Mouse (Mus musculus): ENCODE results near the gene 2210407C18Rik. TPM values are rescaled to one million over a fixed set of nuclear protein-coding genes. Genes with fewer than 3 reads are reported as not detected.

The 2210407C18Rik gene
- not detected in 2 replicates for polyA plus RNA-seq (2021; fragmentation: Nextera tagmentation)
- long read RNA-seq, experiment 1 = 0 reads
- long read RNA-seq, experiment 2 = 0 reads

DNA sequence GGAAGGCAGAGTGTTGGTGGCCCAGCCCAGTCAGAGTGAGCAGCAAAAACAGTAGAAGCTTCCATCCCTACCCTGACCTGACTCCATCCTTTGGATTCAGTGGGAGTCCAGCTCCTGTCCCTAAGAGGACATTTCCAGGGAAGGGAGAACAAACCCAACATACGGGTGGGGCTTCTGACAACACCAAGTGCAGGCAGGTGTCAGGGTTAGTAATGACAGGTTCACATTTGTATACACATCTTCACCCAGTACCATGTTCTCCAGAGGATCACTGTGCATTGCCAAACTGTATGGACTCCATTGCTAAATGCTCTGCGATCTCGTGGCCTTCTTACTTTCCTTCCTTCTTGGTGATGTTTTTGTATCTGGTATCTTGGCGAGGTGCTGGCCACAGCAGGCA lies at the start of gene 2210407C18Rik:
TSS of gene 2210407C18Rik (minus strand) at position 101 of the 400 bp plus-strand sequence.

DNA sequence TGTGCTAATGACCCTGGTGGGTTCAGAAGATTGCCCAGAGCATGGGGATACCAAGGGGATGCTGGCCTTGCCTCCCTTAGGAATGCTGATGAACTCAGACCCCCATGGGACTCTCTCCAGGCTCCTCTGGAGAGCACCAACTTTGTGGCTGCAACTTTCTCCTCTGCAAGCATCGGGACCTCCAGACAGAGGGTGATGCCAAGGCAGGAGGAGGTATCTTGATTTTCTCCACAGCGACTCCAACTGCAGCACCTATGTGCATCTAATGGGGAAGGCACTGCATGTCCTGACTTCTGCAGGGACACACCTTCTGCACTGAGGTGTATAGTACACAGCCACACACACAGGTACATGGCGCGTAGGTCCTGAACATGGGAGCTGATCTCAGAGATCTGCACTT lies 42.7 kb upstream of the 2210407C18Rik start, which contains the start of gene Olfr322:
TSS of gene Olfr322 (plus strand) at position 187 of the 400 bp plus-strand sequence.

DNA sequence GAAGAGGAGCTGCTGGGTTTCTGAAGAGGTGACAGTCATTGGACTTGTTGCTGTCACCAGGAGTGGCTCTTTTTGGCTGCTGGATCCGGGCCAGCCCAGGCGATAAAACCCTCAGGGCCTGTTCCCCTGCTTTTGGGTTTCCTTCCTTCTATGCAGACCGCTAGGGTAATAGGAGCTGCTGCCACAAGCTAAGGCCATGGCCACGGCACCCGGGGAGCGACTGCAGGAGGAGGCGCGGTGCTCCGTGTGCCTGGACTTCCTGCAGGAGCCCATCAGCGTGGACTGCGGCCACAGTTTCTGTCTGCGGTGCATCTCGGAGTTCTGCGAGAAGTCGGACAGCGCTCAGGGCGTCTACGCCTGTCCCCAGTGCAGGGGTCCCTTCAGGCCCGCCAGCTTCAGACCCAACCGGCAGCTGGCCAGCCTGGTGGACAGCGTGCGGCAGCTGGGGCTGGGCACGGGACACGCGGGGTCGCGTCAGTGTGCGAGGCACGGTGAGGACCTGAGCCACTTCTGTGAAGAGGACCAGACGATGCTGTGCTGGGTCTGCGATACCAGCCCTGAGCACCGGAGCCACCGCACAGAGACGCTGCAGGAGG lies 24.5 kb upstream of the 2210407C18Rik start, which contains the start of gene Trim58:
TSS of gene Trim58 (plus strand) at position 194 of the 596 bp plus-strand sequence.

DNA sequence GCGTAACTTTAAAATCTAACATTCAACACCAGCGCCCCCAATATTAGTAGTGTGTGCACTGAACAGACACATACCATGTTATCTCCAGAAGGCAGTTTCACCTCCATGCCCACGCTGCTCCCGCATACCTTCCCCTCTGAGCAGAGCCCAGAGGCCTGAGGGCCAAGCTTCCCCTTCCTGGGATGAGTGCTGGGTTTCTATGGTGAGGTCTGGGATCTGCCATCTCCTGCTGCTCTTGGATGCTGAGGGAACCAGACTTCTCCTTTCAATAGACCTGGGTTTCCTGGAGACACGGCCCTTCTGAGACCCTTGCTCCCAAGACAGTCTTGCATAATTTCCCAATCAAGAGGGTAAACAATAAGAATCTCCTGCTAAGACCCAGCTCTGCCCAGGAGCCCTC lies 14.5 kb upstream of the 2210407C18Rik start, which contains the start of gene Olfr323:
TSS of gene Olfr323 (minus strand) at position 101 of the 400 bp plus-strand sequence.

DNA sequence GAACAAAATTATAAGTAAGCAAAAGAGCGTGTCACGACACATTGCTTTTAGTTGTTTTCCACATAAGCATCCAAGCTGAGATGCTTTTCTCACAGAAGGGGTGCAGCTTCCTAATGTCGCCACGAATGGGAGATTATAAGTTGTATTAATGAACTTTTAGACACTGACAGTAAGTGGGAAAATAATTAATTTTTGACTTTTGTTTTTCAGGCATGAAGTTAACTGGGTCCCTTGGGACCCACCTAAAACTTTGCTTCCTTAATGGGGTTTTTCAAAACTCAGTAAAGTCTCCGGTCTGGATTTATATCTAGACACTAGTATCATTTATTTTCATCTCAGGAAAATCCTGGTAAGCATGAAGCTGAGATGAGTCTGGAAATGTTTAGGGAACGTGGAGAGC lies 21.1 kb downstream of the 2210407C18Rik start, which contains the start of gene Olfr324:
TSS of gene Olfr324 (plus strand) at position 301 of the 400 bp plus-strand sequence.

DNA sequence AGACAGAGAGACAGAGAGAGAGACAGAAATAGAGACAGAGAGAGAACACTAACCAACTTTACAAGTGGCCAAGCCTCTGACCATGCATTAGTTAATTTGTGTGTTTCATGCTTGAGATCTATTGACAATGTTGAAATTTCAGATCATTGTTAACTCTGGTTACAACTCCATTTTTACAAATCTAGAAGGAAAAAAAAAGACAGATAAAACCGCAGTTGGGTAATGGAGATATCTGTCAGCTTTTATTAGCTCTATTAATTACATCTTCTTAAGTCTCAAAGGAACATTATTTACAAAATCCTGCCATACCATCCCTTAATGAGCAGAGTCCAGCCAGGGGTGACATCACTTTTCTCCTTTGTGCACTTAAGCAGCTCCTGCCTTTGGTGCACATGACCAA lies 38.4 kb downstream of the 2210407C18Rik start, which contains the start of gene Olfr325:
TSS of gene Olfr325 (plus strand) at position 301 of the 400 bp plus-strand sequence.

DNA sequence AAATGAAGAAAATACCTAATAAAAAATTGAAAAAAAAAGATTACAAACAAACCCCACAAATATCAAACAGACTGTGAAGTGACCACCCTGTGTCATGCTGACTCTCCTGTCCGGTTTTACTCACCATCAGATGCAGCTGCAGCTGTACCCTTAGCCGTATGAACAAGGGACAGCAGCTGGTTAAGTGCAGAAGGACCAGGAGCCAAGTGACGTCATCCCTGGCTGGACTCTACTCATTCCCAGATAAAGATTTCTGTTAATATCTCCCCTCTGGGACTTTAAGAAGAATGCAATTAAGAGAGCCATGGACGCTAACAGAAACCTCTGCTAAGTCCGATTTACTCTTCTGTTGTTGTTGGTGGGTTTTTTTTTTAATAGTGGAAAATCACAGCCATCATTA lies 45.5 kb downstream of the 2210407C18Rik start, which contains the start of gene Olfr224:
TSS of gene Olfr224 (minus strand) at position 149 of the 400 bp plus-strand sequence.

Other genes with a start within 250 kb of the 2210407C18Rik start
- 0.18 TPM in 1 of 2 replicates, not detected in the other for gene Lypd8, start 237.0 kb downstream of the 2210407C18Rik start, polyA plus RNA-seq (2021; fragmentation: Nextera tagmentation)
- not detected in 2 replicates for gene 1810065E05Rik, start 195.0 kb downstream of the 2210407C18Rik start, polyA plus RNA-seq (2021; fragmentation: Nextera tagmentation)
- gene Gm12253, start 183.5 kb downstream of the 2210407C18Rik start, polyA plus RNA-seq (2021; fragmentation: Nextera tagmentation) = not detected in 2 replicates
- not detected in 2 replicates for gene Lypd9, start 163.2 kb downstream of the 2210407C18Rik start, polyA plus RNA-seq (2021; fragmentation: Nextera tagmentation)
- gene Olfr30, start 153.8 kb downstream of the 2210407C18Rik start, polyA plus RNA-seq (2021; fragmentation: Nextera tagmentation) = not detected in 2 replicates
- not detected in 2 replicates for gene Olfr332, start 123.5 kb downstream of the 2210407C18Rik start, polyA plus RNA-seq (2021; fragmentation: Nextera tagmentation)
- not detected in 2 replicates for gene Olfr331, start 113.5 kb downstream of the 2210407C18Rik start, polyA plus RNA-seq (2021; fragmentation: Nextera tagmentation)
- gene Olfr330, start 81.2 kb downstream of the 2210407C18Rik start, polyA plus RNA-seq (2021; fragmentation: Nextera tagmentation) = not detected in 2 replicates
- gene Olfr329-ps, start 69.7 kb downstream of the 2210407C18Rik start, polyA plus RNA-seq (2021; fragmentation: Nextera tagmentation) = not detected in 2 replicates
- not detected in 2 replicates for gene Olfr328, start 60.4 kb downstream of the 2210407C18Rik start, polyA plus RNA-seq (2021; fragmentation: Nextera tagmentation)
- not detected in 2 replicates for gene Olfr224, start 45.5 kb downstream of the 2210407C18Rik start, polyA plus RNA-seq (2021; fragmentation: Nextera tagmentation)
- gene Olfr325, start 38.3 kb downstream of the 2210407C18Rik start, polyA plus RNA-seq (2021; fragmentation: Nextera tagmentation) = not detected in 2 replicates
- not detected in 2 replicates for gene Olfr324, start 21.0 kb downstream of the 2210407C18Rik start, polyA plus RNA-seq (2021; fragmentation: Nextera tagmentation)
- not detected in 2 replicates for gene Olfr323, start 14.4 kb upstream of the 2210407C18Rik start, polyA plus RNA-seq (2021; fragmentation: Nextera tagmentation)
- gene Trim58, start 24.4 kb upstream of the 2210407C18Rik start, polyA plus RNA-seq (2021; fragmentation: Nextera tagmentation) = not detected in 2 replicates
- gene Olfr322, start 42.7 kb upstream of the 2210407C18Rik start, polyA plus RNA-seq (2021; fragmentation: Nextera tagmentation) = not detected in 2 replicates
- not detected in 2 replicates for gene Olfr320, start 65.0 kb upstream of the 2210407C18Rik start, polyA plus RNA-seq (2021; fragmentation: Nextera tagmentation)
- gene Olfr319, start 83.1 kb upstream of the 2210407C18Rik start, polyA plus RNA-seq (2021; fragmentation: Nextera tagmentation) = not detected in 2 replicates
- gene Olfr318, start 107.9 kb upstream of the 2210407C18Rik start, polyA plus RNA-seq (2021; fragmentation: Nextera tagmentation) = not detected in 2 replicates
- 0.09 and 0.13 TPM in 2 replicates for gene Olfr317, start 123.1 kb upstream of the 2210407C18Rik start, polyA plus RNA-seq (2021; fragmentation: Nextera tagmentation)
- gene Olfr316, start 136.7 kb upstream of the 2210407C18Rik start, polyA plus RNA-seq (2021; fragmentation: Nextera tagmentation) = 0.67 and 0.89 TPM in 2 replicates
- gene Olfr315, start 157.1 kb upstream of the 2210407C18Rik start, polyA plus RNA-seq (2021; fragmentation: Nextera tagmentation) = not detected in 2 replicates
- gene Olfr314, start 166.9 kb upstream of the 2210407C18Rik start, polyA plus RNA-seq (2021; fragmentation: Nextera tagmentation) = not detected in 2 replicates
- gene Fam183b, start 185.9 kb upstream of the 2210407C18Rik start, polyA plus RNA-seq (2021; fragmentation: Nextera tagmentation) = 28.9 and 30.2 TPM in 2 replicates
- not detected in 2 replicates for gene Olfr313, start 198.9 kb upstream of the 2210407C18Rik start, polyA plus RNA-seq (2021; fragmentation: Nextera tagmentation)
- gene Olfr312, start 213.2 kb upstream of the 2210407C18Rik start, polyA plus RNA-seq (2021; fragmentation: Nextera tagmentation) = not detected in 2 replicates
- not detected in 2 replicates for gene Olfr311, start 223.2 kb upstream of the 2210407C18Rik start, polyA plus RNA-seq (2021; fragmentation: Nextera tagmentation)
- gene Gm12258, start 231.1 kb upstream of the 2210407C18Rik start, polyA plus RNA-seq (2021; fragmentation: Nextera tagmentation) = 3.5 and 3.9 TPM in 2 replicates